Mouse (Mus musculus) midbrain, embryonic 14.5 days (tissue): ENCODE results near the gene Chmp4b. TPM values are rescaled to one million over a fixed set of nuclear protein-coding genes. Genes with fewer than 3 reads are reported as not detected.

ENCODE experiments used
- ATAC-seq: fragments of 200-750 bp; cut with Nextera tagmentation; 2 replicates; pipeline ENCODE4 v1.8.0; 2017; ENCODE audit warnings: moderate number of reproducible peaks, moderate library complexity; ENCODE audit not compliant: low FRiP score, low TSS enrichment
- DNase-seq: peaks from one replicate; pipeline ENCODE4 v3.0.0-alpha.2; 2015
- H3K27ac ChIP-seq: fragments of 300-500 bp; sonication (generic); replicated peaks from 2 replicates; pipeline ENCODE4 v1.5.1; 2014; ENCODE audit warnings: mild to moderate bottlenecking, low read depth, low read length, moderate library complexity
- H3K27me3 ChIP-seq: fragments of 300-500 bp; sonication (generic); 2 replicates; pipeline ENCODE4 v1.6.1; 2014; ENCODE audit warnings: low read length, control low read depth, mixed read lengths; ENCODE audit not compliant: control insufficient read depth, insufficient read depth
- H3K36me3 ChIP-seq: fragments of 300-500 bp; sonication (generic); 2 replicates; pipeline ENCODE4 v1.6.1; 2014; ENCODE audit warnings: low read length, control low read depth; ENCODE audit not compliant: control insufficient read depth, insufficient read depth
- H3K4me1 ChIP-seq: fragments of 300-500 bp; sonication (generic); 2 replicates; pipeline ENCODE4 v1.6.1; 2014; ENCODE audit warnings: mild to moderate bottlenecking, antibody characterized with exemption, low read length, control low read depth; ENCODE audit not compliant: control insufficient read depth, insufficient read depth
- H3K4me2 ChIP-seq: fragments of 300-500 bp; sonication (generic); 2 replicates; pipeline ENCODE4 v1.6.1; 2014; ENCODE audit warnings: mild to moderate bottlenecking, low read length, moderate library complexity
- H3K4me3 ChIP-seq: fragments of 300-500 bp; sonication (generic); replicated peaks from 2 replicates; pipeline ENCODE4 v1.5.1; 2014; ENCODE audit warnings: low read depth, low read length
- H3K9ac ChIP-seq: fragments of 300-500 bp; sonication (generic); replicated peaks from 2 replicates; pipeline ENCODE4 v1.6.1; 2014; ENCODE audit warnings: mild to moderate bottlenecking, low read length, moderate library complexity
- H3K9me3 ChIP-seq: fragments of 300-500 bp; sonication (generic); 2 replicates; pipeline ENCODE4 v1.6.1; 2016; ENCODE audit warnings: low read length, control low read depth, mixed read lengths; ENCODE audit not compliant: control insufficient read depth
- WGBS: fragments of 180-500 bp; shearing (Covaris S2); extraction: QIAGEN DNeasy Blood & Tissue Kit; methylation state at CpG from one replicate; pipeline ENCODE4 v1.1.7; 2014; 5-methylcytosine and 5-hydroxymethylcytosine counted together
- polyA plus RNA-seq: library from polyadenylated mRNA; unstranded; fragments of >200 nt; fragmentation: Nextera tagmentation; extraction: Ambion mirVana; gene quantifications from 2 replicates; pipeline ENCODE4 v1.2.1, GENCODE M21; 2014

Gene Chmp4b
- polyA plus RNA-seq, 1 experiment from 2014 or later = 20.4 TPM

DNA sequence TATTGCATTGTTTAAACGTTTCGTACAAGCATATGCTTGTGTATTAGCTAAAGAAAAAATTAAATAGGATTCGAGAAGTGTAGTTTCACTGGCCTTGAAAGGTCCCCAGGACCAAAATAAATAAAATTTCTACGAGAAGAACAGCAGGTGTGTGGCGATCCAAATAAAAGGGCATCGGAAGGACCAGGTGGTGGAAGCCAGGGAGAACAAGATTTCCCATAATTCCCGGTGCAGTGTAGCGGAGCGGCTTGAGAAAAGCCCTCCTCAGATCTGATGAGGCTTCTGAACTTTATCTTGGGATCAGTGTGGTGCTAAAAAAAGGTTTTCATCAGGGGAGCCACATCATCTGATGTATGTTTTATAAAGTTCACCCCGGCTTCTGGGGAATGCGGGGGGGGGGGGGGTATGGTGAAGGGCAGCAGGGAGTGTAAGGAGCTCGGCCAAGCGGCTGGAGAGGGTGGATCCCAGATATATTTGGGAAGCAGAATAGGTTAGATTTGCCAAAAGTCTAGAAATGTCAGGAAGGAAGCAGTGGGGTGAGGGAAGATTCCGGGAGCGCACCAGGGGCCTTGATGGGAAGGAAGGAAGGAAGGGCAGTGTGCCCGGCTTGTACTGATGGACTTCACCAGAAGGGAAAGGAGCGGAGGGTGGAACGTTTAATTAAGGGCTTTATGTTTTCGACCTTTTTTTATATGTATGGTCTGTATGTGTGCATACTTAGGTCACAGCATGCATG, 36.5 kb upstream of the Chmp4b start:
- ATAC-seq (no peak), DNase-seq (peak; percentile 42)
- no peak overlapping the region; the same call in 1 of the 2 replicates for H3K27ac ChIP-seq
- H3K4me1 ChIP-seq = peaks cover 13% of the 10 kb centered on the region
- H3K36me3 ChIP-seq = 0 out of 2 replicates have a peak, but pooled peaks cover 3% of the 10 kb centered on the region
- H3K9me3 ChIP-seq = no peaks in the 10 kb centered on the region
- H3K4me2 ChIP-seq = peak overlapping the region; percentile 56; the same call in 1 of the 2 replicates
- H3K27me3 ChIP-seq = no peaks in the 10 kb centered on the region
- no peak overlapping the region for H3K9ac ChIP-seq
- no peak overlapping the region for H3K4me3 ChIP-seq
- 72% methylated on average over 19 of the region's 19 CpGs for WGBS

DNA sequence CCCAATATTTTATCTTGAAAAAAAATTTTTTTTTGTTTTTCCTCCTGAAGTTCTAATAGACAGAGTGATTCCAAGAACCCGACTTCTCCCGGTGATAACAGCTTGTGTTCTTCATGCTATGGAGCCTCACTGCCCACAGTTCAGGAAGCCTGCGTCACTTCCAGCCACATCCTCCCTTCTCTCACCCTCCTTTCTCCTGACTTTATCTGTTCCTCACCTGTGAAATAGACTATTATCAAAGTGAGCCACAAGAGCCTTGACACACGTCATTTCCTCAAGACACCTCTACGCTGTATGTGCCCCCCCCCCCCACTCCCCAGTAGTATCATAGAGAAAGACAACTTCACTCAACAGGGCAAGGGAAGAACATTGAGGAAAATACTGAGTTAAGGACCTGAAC, 35.8 kb upstream of the Chmp4b start:
- Histone ChIP-seq H3K4me3 (no peak overlapping the region), H3K9ac (no peak overlapping the region), H3K4me1 (peaks cover 13% of the 10 kb centered on the region), H3K27me3 (no peaks in the 10 kb centered on the region), H3K36me3 (0 out of 2 replicates have a peak, but pooled peaks cover 3% of the 10 kb centered on the region), H3K4me2 (no peak overlapping the region), H3K9me3 (no peaks in the 10 kb centered on the region), H3K27ac (no peak overlapping the region)
- ATAC-seq (no peak), DNase-seq (no peak)
- WGBS = 95% methylated on average over 5 of the region's 5 CpGs

DNA sequence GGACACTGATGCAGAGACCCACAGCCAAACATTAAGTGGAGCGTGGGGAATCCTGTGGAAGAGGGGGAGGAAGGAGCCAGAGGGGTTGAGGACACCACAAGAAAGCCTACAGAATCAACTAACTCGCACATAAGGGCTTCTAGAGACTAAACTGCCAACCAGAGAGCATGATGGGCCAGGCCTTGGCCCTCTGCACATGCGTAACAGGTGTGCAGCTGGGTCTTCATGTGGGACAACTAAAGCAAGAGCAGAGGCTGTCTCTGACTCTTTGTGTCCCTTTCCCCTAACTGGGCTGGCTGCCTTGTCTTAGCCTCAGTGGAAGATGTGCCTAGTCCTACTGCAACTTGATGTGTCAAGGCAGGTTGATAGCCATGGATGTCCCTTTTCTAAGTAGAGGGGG, 34.4 kb upstream of the Chmp4b start:
- H3K27me3 ChIP-seq = no peaks in the 10 kb centered on the region
- H3K27ac ChIP-seq = no peak overlapping the region
- peaks cover 13% of the 10 kb centered on the region for H3K4me1 ChIP-seq
- DNase-seq (no peak), ATAC-seq (no peak)
- no peak overlapping the region for H3K4me3 ChIP-seq
- no peak overlapping the region for H3K9ac ChIP-seq
- H3K4me2 ChIP-seq = no peak overlapping the region
- H3K36me3 ChIP-seq = peaks cover 7% of the 10 kb centered on the region; the same call in 1 of the 2 replicates
- no peaks in the 10 kb centered on the region for H3K9me3 ChIP-seq
- WGBS = 96% methylated on average over 3 of the region's 3 CpGs

DNA sequence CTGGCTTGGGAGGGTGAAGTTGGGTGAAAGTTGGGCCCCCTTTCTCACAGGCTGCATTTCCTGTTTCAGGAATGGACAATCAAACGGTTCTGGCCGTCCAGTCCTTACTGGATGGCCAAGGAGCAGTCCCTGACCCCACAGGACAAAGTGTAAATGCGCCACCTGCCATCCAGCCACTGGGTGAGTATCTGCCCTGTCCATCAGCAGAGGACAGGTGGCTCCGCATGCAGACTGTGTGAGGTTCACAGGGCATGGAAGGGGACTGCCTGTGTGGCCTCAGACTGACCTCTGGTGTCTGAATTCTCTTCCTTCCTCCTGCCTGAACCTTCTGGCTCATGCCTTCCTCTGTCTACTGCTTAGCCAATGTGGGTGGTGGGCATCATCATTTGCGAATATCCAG, 29.8 kb upstream of the Chmp4b start:
- no peak overlapping the region for H3K9ac ChIP-seq
- H3K27ac ChIP-seq = no peak overlapping the region
- H3K9me3 ChIP-seq = 0 out of 2 replicates have a peak, but pooled peaks cover 3% of the 10 kb centered on the region
- H3K4me3 ChIP-seq = no peak overlapping the region
- no peaks in the 10 kb centered on the region for H3K4me1 ChIP-seq
- no peaks in the 10 kb centered on the region for H3K27me3 ChIP-seq
- no peak for ATAC-seq
- H3K36me3 ChIP-seq = peaks cover 37% of the 10 kb centered on the region
- 86% methylated on average over 5 of the region's 5 CpGs for WGBS
- no peak overlapping the region for H3K4me2 ChIP-seq
- no peak for DNase-seq

DNA sequence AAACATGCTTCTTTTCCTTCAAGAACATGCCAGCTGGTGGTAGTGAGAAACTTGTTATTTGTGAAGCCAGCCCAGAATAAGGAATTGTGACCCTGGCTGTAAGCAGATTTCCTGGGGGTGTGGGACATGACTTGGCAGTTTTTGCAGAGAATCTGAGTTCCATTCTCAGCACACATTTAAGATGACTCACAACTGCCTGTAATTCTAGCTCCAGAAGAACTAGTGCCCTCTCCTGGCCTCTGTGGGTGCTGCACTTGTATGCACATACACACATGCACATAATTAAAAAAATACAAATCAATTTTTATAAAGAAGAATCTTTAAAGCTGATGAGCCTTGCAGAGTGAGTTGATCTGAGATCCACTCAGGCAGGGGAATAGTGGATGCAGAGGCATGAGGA, 27.4 kb upstream of the Chmp4b start:
- Histone ChIP-seq H3K4me1 (no peaks in the 10 kb centered on the region), H3K4me3 (no peak overlapping the region), H3K4me2 (no peak overlapping the region), H3K36me3 (peaks cover 47% of the 10 kb centered on the region), H3K27me3 (no peaks in the 10 kb centered on the region), H3K9ac (no peak overlapping the region), H3K9me3 (0 out of 2 replicates have a peak, but pooled peaks cover 3% of the 10 kb centered on the region), H3K27ac (no peak overlapping the region)
- ATAC-seq (no peak), DNase-seq (no peak)

DNA sequence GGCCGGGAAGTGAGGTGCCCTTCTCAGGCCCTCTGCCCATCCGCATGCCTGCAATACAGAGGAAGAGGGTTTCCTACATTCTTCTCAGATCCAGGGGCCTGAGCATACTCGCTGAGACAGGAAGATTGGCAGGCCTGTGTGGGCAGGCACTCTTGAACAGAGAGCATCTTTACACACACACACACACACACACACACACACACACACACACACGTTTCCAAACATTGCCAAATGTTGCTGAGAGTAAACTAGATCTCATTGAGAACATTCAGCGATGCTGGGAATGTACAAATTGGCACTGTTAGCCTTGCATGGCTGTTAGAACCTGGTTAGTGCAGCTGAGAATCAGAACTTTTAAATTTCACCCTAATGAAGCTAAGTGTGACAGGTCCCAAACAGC, 21.0 kb upstream of the Chmp4b start:
- 81% methylated on average over 5 of the region's 5 CpGs for WGBS
- Histone ChIP-seq H3K4me3 (no peak overlapping the region), H3K4me2 (no peak overlapping the region), H3K9ac (no peak overlapping the region), H3K27me3 (no peaks in the 10 kb centered on the region), H3K9me3 (no peaks in the 10 kb centered on the region), H3K4me1 (no peaks in the 10 kb centered on the region), H3K27ac (no peak overlapping the region), H3K36me3 (peaks cover 59% of the 10 kb centered on the region)
- DNase-seq (no peak), ATAC-seq (no peak)

DNA sequence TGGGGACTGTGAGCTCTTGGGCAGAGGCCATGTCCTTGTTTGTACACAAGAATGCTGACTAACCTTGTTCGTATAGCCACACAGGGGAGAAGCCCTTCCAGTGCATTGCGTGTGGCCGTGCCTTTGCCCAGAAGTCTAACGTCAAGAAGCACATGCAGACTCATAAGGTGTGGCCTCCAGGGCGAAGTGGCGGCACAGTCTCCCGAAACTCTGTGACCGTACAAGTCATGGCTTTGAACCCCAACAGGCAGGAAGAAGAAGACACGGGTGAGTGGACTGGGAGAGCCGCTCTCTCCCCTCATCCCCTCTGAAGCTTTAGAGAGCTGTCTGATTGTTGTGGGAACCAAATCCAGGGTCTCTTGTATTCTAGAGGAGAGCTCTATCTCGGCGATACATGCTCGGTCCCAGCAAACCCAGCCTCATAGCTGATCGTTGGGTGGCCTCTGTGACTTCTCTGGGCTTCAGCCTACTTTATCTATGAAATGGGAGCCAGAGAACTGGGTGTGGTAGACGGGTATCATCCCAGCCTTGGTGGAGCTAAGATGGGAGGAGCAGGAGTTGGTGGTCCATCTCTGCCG, 19.2 kb upstream of the Chmp4b start:
- DNase-seq = no peak

DNA sequence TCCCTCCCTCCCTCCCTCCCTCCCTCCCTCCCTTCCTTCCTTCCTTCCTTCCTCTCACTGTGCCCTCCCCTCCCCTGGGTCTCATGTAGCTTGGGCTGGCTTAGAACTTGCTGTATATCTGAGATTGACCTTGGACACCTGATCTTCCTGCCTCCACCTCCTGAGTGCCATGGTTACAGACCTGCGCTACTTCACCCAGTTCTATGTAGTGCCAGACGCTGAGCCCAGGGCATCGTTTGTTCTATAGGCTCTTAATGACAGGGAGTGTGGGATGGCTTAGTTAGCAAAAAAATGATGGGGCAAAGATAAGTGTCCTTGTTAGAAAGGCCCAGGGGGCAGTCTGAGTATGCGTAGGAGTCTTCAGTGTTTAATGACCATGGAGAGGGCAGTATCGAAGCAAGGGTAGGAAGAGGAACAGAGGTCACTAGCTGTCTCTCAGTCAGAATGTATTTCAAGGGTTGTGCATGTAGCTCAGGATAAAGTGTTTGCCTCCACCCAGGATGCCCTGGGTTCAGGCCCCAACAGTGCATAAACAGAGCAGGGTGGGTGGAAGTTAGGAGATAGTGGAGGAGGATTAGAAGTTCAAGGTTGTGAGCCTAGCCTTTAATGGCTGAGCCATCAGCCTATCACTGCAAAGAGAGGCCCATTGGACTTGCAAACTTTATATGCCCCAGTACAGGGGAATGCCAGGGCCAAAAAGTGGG, 18.3 kb upstream of the Chmp4b start:
- H3K36me3 ChIP-seq = peaks cover 71% of the 10 kb centered on the region
- no peak overlapping the region for H3K4me2 ChIP-seq
- ATAC-seq = no peak

More for the DNA sequence above, 19.2 kb upstream of the Chmp4b start:
- Histone ChIP-seq H3K9ac (no peak overlapping the region), H3K4me3 (no peak overlapping the region), H3K27ac (no peak overlapping the region), H3K4me1 (no peaks in the 10 kb centered on the region), H3K36me3 (peaks cover 64% of the 10 kb centered on the region), H3K9me3 (no peaks in the 10 kb centered on the region), H3K4me2 (no peak overlapping the region), H3K27me3 (no peaks in the 10 kb centered on the region)
- WGBS = 90% methylated on average over 16 of the region's 16 CpGs
- ATAC-seq = no peak

More for the DNA sequence above, 18.3 kb upstream of the Chmp4b start:
- Histone ChIP-seq H3K9me3 (peaks cover 2% of the 10 kb centered on the region; the same call in 1 of the 2 replicates), H3K27ac (no peak overlapping the region), H3K4me1 (no peaks in the 10 kb centered on the region), H3K9ac (no peak overlapping the region), H3K4me3 (no peak overlapping the region), H3K27me3 (no peaks in the 10 kb centered on the region)
- WGBS = 94% methylated on average over 5 of the region's 5 CpGs
- no peak for DNase-seq
